Mouse (Mus musculus) MEL (cell line): ENCODE data around the gene Cpsf6. TPM values are rescaled to one million over a fixed set of nuclear protein-coding genes. Genes with fewer than 3 reads are reported as not detected.

Experiments
- DNase-seq: peaks from one replicate; pipeline ENCODE4 v3.0.0; 2011; ENCODE audit warnings: low read depth, low spot score
- H3K27ac ChIP-seq: 2 replicates; pipeline ENCODE4 v1.5.1; 2012; ENCODE audit warnings: low read depth, mild to moderate bottlenecking, control low read depth, low read length, moderate library complexity; ENCODE audit not compliant: control insufficient read depth
- H3K27me3 ChIP-seq, 2 experiments: fragments of 150-350 bp in 1 of 2; sonication (generic) in 1 of 2; 2 replicates each; pipeline ENCODE4 v1.6.1; 2012; ENCODE audit warnings: low read length in 2 of 2, mild to moderate bottlenecking in 2 of 2, improper control_type of control experiment in 1 of 2, moderate library complexity in 1 of 2; ENCODE audit not compliant: insufficient read depth in 2 of 2, control insufficient read depth in 1 of 2
- H3K36me3 ChIP-seq, 2 experiments: 2 replicates each; pipeline ENCODE4 v1.6.1; 2012 to 2014; ENCODE audit warnings: low read length in 2 of 2, improper control_type of control experiment in 1 of 2, inconsistent platforms in 1 of 2, mild to moderate bottlenecking in 1 of 2; ENCODE audit not compliant: insufficient read depth in 2 of 2, control insufficient read depth in 1 of 2
- H3K4me1 ChIP-seq, 2 experiments: fragments of 150-350 bp in 1 of 2; sonication (generic) in 1 of 2; 2 replicates each; pipeline ENCODE4 v1.6.1; 2012; ENCODE audit warnings: low read length in 2 of 2, improper control_type of control experiment in 1 of 2, mild to moderate bottlenecking in 1 of 2; ENCODE audit not compliant: insufficient read depth in 2 of 2, control insufficient read depth in 1 of 2
- H3K4me3 ChIP-seq, 2 experiments: fragments of 150-350 bp in 1 of 2; sonication (generic) in 1 of 2; 2 replicates each; pipeline ENCODE4 v1.5.1; 2012; ENCODE audit warnings: low read depth in 2 of 2, low read length in 2 of 2, mild to moderate bottlenecking in 2 of 2, moderate library complexity in 2 of 2, control low read depth in 1 of 2, improper control_type of control experiment in 1 of 2; ENCODE audit not compliant: control insufficient read depth in 1 of 2, insufficient read depth in 1 of 2
- H3K79me2 ChIP-seq: 2 replicates; pipeline ENCODE4 v1.6.1; 2012; ENCODE audit warnings: mild to moderate bottlenecking, low read length, moderate library complexity; ENCODE audit not compliant: control insufficient read depth, poor library complexity, insufficient read depth
- H3K9ac ChIP-seq: 2 replicates; pipeline ENCODE4 v1.6.1; 2012; ENCODE audit warnings: low read depth, mild to moderate bottlenecking, control low read depth, low read length, moderate library complexity; ENCODE audit not compliant: control insufficient read depth, poor library complexity, severe bottlenecking
- H3K9me3 ChIP-seq: fragments of 150-350 bp; sonication (generic); replicated peaks from 2 replicates; pipeline ENCODE4 v1.6.1; 2012; ENCODE audit warnings: mild to moderate bottlenecking, low read length, improper control_type of control experiment, moderate library complexity; ENCODE audit not compliant: insufficient read depth
- CTCF ChIP-seq, 3 experiments: IDR thresholded peaks in 2 of 3; conservative IDR thresholded peaks in 1 of 3; 2 replicates each; pipeline ENCODE4 v1.5.1; 2011 to 2012; ENCODE audit warnings: low read length in 3 of 3, low read depth in 2 of 3, mild to moderate bottlenecking in 2 of 3, improper control_type of control experiment in 1 of 3, inconsistent platforms in 1 of 3, mixed read lengths in 1 of 3, moderate library complexity in 1 of 3; ENCODE audit not compliant: control insufficient read depth in 1 of 3, insufficient read depth in 1 of 3, poor library complexity in 1 of 3, severe bottlenecking in 1 of 3
- GATA1 ChIP-seq: IDR thresholded peaks from 2 replicates; pipeline ENCODE4 v1.6.1; 2011; ENCODE audit warnings: low read depth, low read length, improper control_type of control experiment
- JUND ChIP-seq: IDR thresholded peaks from 2 replicates; pipeline ENCODE4 v1.6.1; 2011; ENCODE audit warnings: low read depth, mild to moderate bottlenecking, improper control_type of control experiment, low read length
- POLR2AphosphoS2 ChIP-seq: IDR thresholded peaks from 2 replicates; pipeline ENCODE4 v1.6.1; 2011; ENCODE audit warnings: low read length, improper control_type of control experiment
- RAD21 ChIP-seq: IDR thresholded peaks from 2 replicates; pipeline ENCODE4 v1.6.1; 2011; ENCODE audit warnings: mild to moderate bottlenecking, low read depth, low read length, improper control_type of control experiment
- SMC3 ChIP-seq: IDR thresholded peaks from 2 replicates; pipeline ENCODE4 v1.6.1; 2011; ENCODE audit warnings: low read depth, low read length, improper control_type of control experiment
- TCF12 ChIP-seq: IDR thresholded peaks from 2 replicates; pipeline ENCODE4 v1.6.1; 2014; ENCODE audit warnings: low read depth, mild to moderate bottlenecking, inconsistent platforms, low read length, improper control_type of control experiment, moderate library complexity
- USF1 ChIP-seq: IDR thresholded peaks from 2 replicates; pipeline ENCODE4 v1.6.1; 2014; ENCODE audit warnings: low read depth, mild to moderate bottlenecking, inconsistent platforms, low read length, improper control_type of control experiment, moderate library complexity
- ZKSCAN1 ChIP-seq: IDR thresholded peaks from 2 replicates; pipeline ENCODE4 v1.6.1; 2012; ENCODE audit warnings: low read depth, mild to moderate bottlenecking, inconsistent platforms, low read length, improper control_type of control experiment, moderate library complexity
- polyA plus RNA-seq, 2 experiments: library from polyadenylated mRNA; stranded (reverse) in 1 of 2; unstranded in 1 of 2; fragments of >175 nt in 1 of 2; fragments of >200 nt in 1 of 2; gene quantifications; 2 replicates each; pipeline versions ENCODE4 v1.2.1 to v1.2.4; 2012; ENCODE audit warnings: low replicate concordance in 2 of 2, low read depth in 1 of 2; ENCODE audit not compliant: insufficient read length in 2 of 2, insufficient read depth in 1 of 2, missing spikeins in 1 of 2
- total RNA-seq: library from RNA; depleted of rRNA; stranded (reverse); fragments of 300-350 nt; gene quantifications from 2 replicates; pipeline ENCODE4 v1.2.3, GENCODE M21; 2012

The Cpsf6 gene
- total and polyA plus RNA-seq, 3 experiments = 85.7 to 88.2 TPM; not detected in 1

- no peak for TF ChIP-seq USF1
- no peak for TF ChIP-seq TCF12
- TF ChIP-seq, all 39 proteins: peak for 0
These were observed 37.4 kb downstream of the Cpsf6 start (continued) for GRCm38 (mm10) chr10:117342406-117342805.

GRCm38 (mm10) chr10:117341029-117341428, 38.8 kb downstream of the Cpsf6 start:
- no peak for TF ChIP-seq USF1
- no peak for TF ChIP-seq JUND
- Histone ChIP-seq H3K36me3 (peaks cover 3 to 7% of the 10 kb centered on the region in 2 experiments), H3K79me2 (no peaks in the 10 kb centered on the region), H3K9me3 (no peaks in the 10 kb centered on the region), H3K9ac (no peak overlapping the region), H3K4me1 (peaks cover 0 to 3% of the 10 kb centered on the region in 2 experiments; a peak in 1 of 4 replicates), H3K27ac (no peak overlapping the region), H3K4me3 (no peak overlapping the region), H3K27me3 (no peaks in the 10 kb centered on the region)
- DNase-seq = no peak

GRCm38 (mm10) chr10:117339241-117339640, 40.6 kb downstream of the Cpsf6 start:
- no peak overlapping the region for H3K27ac ChIP-seq
- peaks cover 0 to 3% of the 10 kb centered on the region in 2 experiments; a peak in 2 of 4 replicates for H3K36me3 ChIP-seq
- DNase-seq = no peak
- peaks cover 0 to 3% of the 10 kb centered on the region in 2 experiments; a peak in 1 of 4 replicates for H3K4me1 ChIP-seq
- no peaks in the 10 kb centered on the region for H3K9me3 ChIP-seq
- H3K9ac ChIP-seq = no peak overlapping the region
- TF ChIP-seq ZKSCAN1 = no peak
- no peaks in the 10 kb centered on the region for H3K27me3 ChIP-seq
- H3K4me3 ChIP-seq = no peak overlapping the region
- H3K79me2 ChIP-seq = no peaks in the 10 kb centered on the region

GRCm38 (mm10) chr10:117337946-117338345, 41.9 kb downstream of the Cpsf6 start:
- TF ChIP-seq POLR2AphosphoS2 = no peak
- TF ChIP-seq CTCF (IDR thresholded peaks at IDR 0.05 in 2 of 3, conservative IDR thresholded peaks at IDR 0.05 in 1 of 3; ENCODE audit: control insufficient read depth in 1 of 3, insufficient read depth in 1 of 3, low read depth in 2 of 3, low read length in 3 of 3, poor library complexity in 1 of 3, severe bottlenecking in 1 of 3) = peak in 1 of 3 experiments; percentile 52; a peak in 2 of 6 replicates
- TF ChIP-seq RAD21 = peak; percentile 43
- peak; percentile 43; the same call in 1 of the 2 replicates for TF ChIP-seq GATA1
- TF ChIP-seq SMC3 = peak; percentile 58
- DNase-seq = peak; percentile 25

More at GRCm38 (mm10) chr10:117337946-117338345, 41.9 kb downstream of the Cpsf6 start:
- H3K9ac ChIP-seq = no peak overlapping the region
- no peaks in the 10 kb centered on the region for H3K27me3 ChIP-seq
- H3K27ac ChIP-seq = no peak overlapping the region
- peaks cover 0 to 3% of the 10 kb centered on the region in 2 experiments; a peak in 1 of 4 replicates for H3K4me1 ChIP-seq
- peaks cover 0 to 3% of the 10 kb centered on the region in 2 experiments; a peak in 2 of 4 replicates for H3K36me3 ChIP-seq
- H3K9me3 ChIP-seq = no peaks in the 10 kb centered on the region
- no peak overlapping the region for H3K4me3 ChIP-seq
- no peaks in the 10 kb centered on the region for H3K79me2 ChIP-seq
